Mouse (Mus musculus) E14TG2a.4 (cell line): ENCODE measurements around the gene Ndrg3.
"Not testable (repeated sequence)": the region's sequence is repeated elsewhere in the genome, so short reads cannot be mapped to it uniquely, and the experiment has no call there.

Experiments
- H3K27me3 ChIP-seq: 2 replicates; pipeline ENCODE4 v1.6.1; 2014; ENCODE audit warnings: low read length, control low read depth; ENCODE audit not compliant: insufficient read depth
- H3K36me3 ChIP-seq: 2 replicates; pipeline ENCODE4 v1.6.1; 2014; ENCODE audit warnings: low read length, control low read depth; ENCODE audit not compliant: insufficient read depth
- H3K4me1 ChIP-seq: replicated peaks from 2 replicates; pipeline ENCODE4 v1.6.1; 2014; ENCODE audit warnings: low read depth, low read length, control low read depth
- H3K4me3 ChIP-seq: replicated peaks from 2 replicates; pipeline ENCODE4 v1.5.1; 2014; ENCODE audit warnings: mild to moderate bottlenecking, low read length
- H3K9me3 ChIP-seq: 2 replicates; pipeline ENCODE4 v1.6.1; 2014; ENCODE audit warnings: low read length, control low read depth
- CTCF ChIP-seq: conservative IDR thresholded peaks from 2 replicates; pipeline ENCODE4 v1.5.1; 2014; ENCODE audit warnings: low read length
- NANOG ChIP-seq: IDR thresholded peaks from 2 replicates; pipeline ENCODE4 v1.6.1; 2014; ENCODE audit warnings: borderline replicate concordance, low read length, mixed read lengths
- POU5F1 ChIP-seq: IDR thresholded peaks from 2 replicates; pipeline ENCODE4 v1.6.1; 2014; ENCODE audit warnings: low read length, borderline replicate concordance

Gene Ndrg3

GRCm38 (mm10) chr2:156924210-156924898 is 67.5 kb downstream of the Ndrg3 start:
- Histone ChIP-seq H3K4me1 (no peaks in the 10 kb centered on the region), H3K9me3 (no peaks in the 10 kb centered on the region), H3K27me3 (no peaks in the 10 kb centered on the region), H3K36me3 (peaks cover 17% of the 10 kb centered on the region), H3K4me3 (no peak overlapping the region)
- TF ChIP-seq POU5F1 = no peak
- no peak for TF ChIP-seq CTCF
- TF ChIP-seq NANOG = no peak

- Histone ChIP-seq H3K27me3 (no peaks in the 10 kb centered on the region), H3K4me1 (no peaks in the 10 kb centered on the region), H3K36me3 (peaks cover 10% of the 10 kb centered on the region), H3K9me3 (no peaks in the 10 kb centered on the region), H3K4me3 (no peak overlapping the region)
- TF ChIP-seq NANOG (no peak), CTCF (no peak), POU5F1 (no peak)
These were observed 68.8 kb downstream of the Ndrg3 start for GRCm38 (mm10) chr2:156923057-156923456.

- Histone ChIP-seq H3K9me3 (no peaks in the 10 kb centered on the region), H3K36me3 (no peaks in the 10 kb centered on the region), H3K4me3 (no peak overlapping the region), H3K27me3 (no peaks in the 10 kb centered on the region), H3K4me1 (no peaks in the 10 kb centered on the region)
- TF ChIP-seq CTCF = no peak
- no peak for TF ChIP-seq POU5F1
- no peak for TF ChIP-seq NANOG
These were observed 72.1 kb downstream of the Ndrg3 start for GRCm38 (mm10) chr2:156919796-156920195.

- H3K27me3 ChIP-seq, H3K4me3 ChIP-seq, H3K36me3 ChIP-seq, H3K4me1 ChIP-seq, H3K9me3 ChIP-seq: not testable (repeated sequence)
These were observed 72.7 kb downstream of the Ndrg3 start for GRCm38 (mm10) chr2:156919191-156919590.

GRCm38 (mm10) chr2:156918562-156918961 is 73.3 kb downstream of the Ndrg3 start:
- Histone ChIP-seq H3K4me3 (no peak overlapping the region), H3K9me3 (no peaks in the 10 kb centered on the region), H3K4me1 (no peaks in the 10 kb centered on the region), H3K36me3 (no peaks in the 10 kb centered on the region), H3K27me3 (no peaks in the 10 kb centered on the region)
- TF ChIP-seq NANOG (no peak), POU5F1 (no peak), CTCF (no peak)

- Histone ChIP-seq H3K36me3 (no peaks in the 10 kb centered on the region), H3K4me1 (no peaks in the 10 kb centered on the region), H3K27me3 (no peaks in the 10 kb centered on the region), H3K4me3 (no peak overlapping the region), H3K9me3 (no peaks in the 10 kb centered on the region)
- no peak for TF ChIP-seq CTCF
- no peak for TF ChIP-seq POU5F1
- no peak for TF ChIP-seq NANOG
These were observed 75.3 kb downstream of the Ndrg3 start for GRCm38 (mm10) chr2:156916419-156917125.

- no peaks in the 10 kb centered on the region for H3K36me3 ChIP-seq
- no peak for TF ChIP-seq NANOG
- TF ChIP-seq POU5F1 = no peak
- no peak for TF ChIP-seq CTCF
These were observed 76.3 kb downstream of the Ndrg3 start for GRCm38 (mm10) chr2:156915559-156915958.

GRCm38 (mm10) chr2:156913191-156913590 is 78.7 kb downstream of the Ndrg3 start:
- no peak overlapping the region for H3K4me3 ChIP-seq
- no peaks in the 10 kb centered on the region for H3K27me3 ChIP-seq
- peaks cover 7% of the 10 kb centered on the region; the same call in 1 of the 2 replicates for H3K9me3 ChIP-seq
- no peaks in the 10 kb centered on the region for H3K36me3 ChIP-seq
- H3K4me1 ChIP-seq = no peaks in the 10 kb centered on the region; the same call in 1 of the 2 replicates
- no peak for TF ChIP-seq NANOG
- TF ChIP-seq CTCF = no peak
- TF ChIP-seq POU5F1 = no peak

More at GRCm38 (mm10) chr2:156915559-156915958, 76.3 kb downstream of the Ndrg3 start:
- H3K9me3 ChIP-seq = no peaks in the 10 kb centered on the region
- no peak overlapping the region for H3K4me3 ChIP-seq
- H3K27me3 ChIP-seq = no peaks in the 10 kb centered on the region
- no peaks in the 10 kb centered on the region; the same call in 1 of the 2 replicates for H3K4me1 ChIP-seq

GRCm38 (mm10) chr2:156905931-156906330 is 85.9 kb downstream of the Ndrg3 start:
- not testable (repeated sequence) for H3K27me3 ChIP-seq, H3K4me1 ChIP-seq, H3K4me3 ChIP-seq, H3K36me3 ChIP-seq
- H3K9me3 ChIP-seq = peaks cover 17% of the 10 kb centered on the region; the same call in 1 of the 2 replicates
